Mouse (Mus musculus): ENCODE measurements around the gene Hebp1. TPM values are rescaled to one million over a fixed set of nuclear protein-coding genes. Genes with fewer than 3 reads are reported as not detected.

Gene Hebp1
- polyA plus RNA-seq (2012; rRNA removed), result 52.5 and 53.8 TPM in 2 replicates

DNA sequence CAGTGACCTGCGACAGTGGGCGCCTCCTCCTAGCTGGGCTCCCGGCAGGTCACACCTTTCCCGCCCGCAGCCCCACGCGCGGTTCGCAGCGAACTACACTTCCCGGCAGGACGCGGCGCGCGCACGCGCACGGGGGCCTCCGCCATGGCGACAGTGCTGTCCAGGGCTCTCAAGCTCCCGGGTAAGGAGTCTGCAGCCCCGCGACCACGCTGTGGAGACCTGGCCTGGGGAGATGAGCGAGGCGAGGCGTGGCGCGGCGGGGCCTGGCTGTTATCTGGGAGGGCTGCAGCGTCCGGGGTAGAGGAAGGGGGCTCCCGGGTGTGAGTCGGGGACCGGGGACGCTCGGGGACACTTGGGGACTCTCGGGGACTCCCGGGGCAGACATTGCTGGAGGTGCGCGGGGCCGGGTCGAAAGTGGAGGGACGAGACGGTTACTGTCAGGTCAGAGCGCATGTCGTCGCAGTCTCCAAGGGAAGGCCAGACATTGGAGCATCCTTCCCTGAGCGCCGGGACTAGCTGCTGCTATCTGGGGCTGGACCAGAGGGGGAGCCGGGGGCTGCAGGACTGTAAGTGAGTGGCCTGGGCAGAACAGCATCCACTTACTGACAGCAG is at the start of gene Hebp1, which contains the start of gene Fam234b:
Gene Hebp1, minus strand, starts transcription at position 102 of the 612 bp plus-strand sequence.
Gene Fam234b, plus strand, starts transcription at position 57 of the 612 bp plus-strand sequence.
- Histone ChIP-seq H3K4me1 (ENCODE audit: control insufficient read depth, insufficient read depth, insufficient read length) (peaks cover 6% of the 10 kb centered on the region), H3K27ac (ENCODE audit: insufficient read depth, low read length) (peak within 1 kb of the TSS; percentile 37; the same call in 1 of the 2 replicates), H3K36me3 (ENCODE audit: control insufficient read depth, insufficient read depth, low read length) (no peaks in the 10 kb centered on the region), H3K27me3 (ENCODE audit: control insufficient read depth, insufficient read depth, low read length) (no peaks in the 10 kb centered on the region), H3K4me3 (ENCODE audit: extremely low read depth, insufficient read depth, insufficient read length) (peak within 1 kb of the TSS; percentile 98)
- DNase-seq (ENCODE audit: low read depth in 1 of 2, low spot score in 2 of 2), result peak; percentile 18 to 79
- 2% methylated on average over 52 of the region's 52 CpGs for WGBS
- TF ChIP-seq POLR2A (IDR thresholded peaks at IDR 0.05; ENCODE audit: low read depth, low read length) (no peak), CTCF (IDR thresholded peaks at IDR 0.05; ENCODE audit: extremely low read depth, insufficient read depth, insufficient read length, insufficient replicate concordance) (no peak)

DNA sequence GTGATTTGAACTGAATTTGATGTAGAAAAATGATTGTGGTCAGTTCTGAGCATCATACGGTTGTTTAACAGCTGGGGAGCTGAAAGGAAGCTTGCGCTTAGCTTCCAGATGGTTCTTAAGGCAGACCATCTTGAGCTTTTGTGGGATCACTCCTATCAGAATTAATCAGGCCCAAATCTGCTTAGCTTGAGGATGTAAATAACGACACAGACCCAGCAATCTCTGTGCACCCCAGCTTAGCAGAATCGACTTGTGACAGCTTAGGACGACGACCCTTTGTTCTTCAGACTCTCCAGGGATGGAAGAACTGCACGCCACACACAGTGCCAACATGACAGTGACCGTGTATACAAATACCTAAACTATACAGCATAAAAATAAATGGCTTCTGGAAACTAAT is 47.8 kb upstream of the Hebp1 start:
- no peak overlapping the region for H3K27ac ChIP-seq (ENCODE audit: insufficient read depth, low read length)
- no peaks in the 10 kb centered on the region for H3K36me3 ChIP-seq (ENCODE audit: control insufficient read depth, insufficient read depth, low read length)
- H3K27me3 ChIP-seq (ENCODE audit: control insufficient read depth, insufficient read depth, low read length), result no peaks in the 10 kb centered on the region
- H3K4me1 ChIP-seq (ENCODE audit: control insufficient read depth, insufficient read depth, insufficient read length), result peaks cover 3% of the 10 kb centered on the region; the same call in 1 of the 2 replicates
- no peak overlapping the region for H3K4me3 ChIP-seq (ENCODE audit: extremely low read depth, insufficient read depth, insufficient read length)
- 84% methylated on average over 8 of the region's 8 CpGs for WGBS
- TF ChIP-seq CTCF (IDR thresholded peaks at IDR 0.05; ENCODE audit: extremely low read depth, insufficient read depth, insufficient read length, insufficient replicate concordance) (no peak), POLR2A (IDR thresholded peaks at IDR 0.05; ENCODE audit: low read depth, low read length) (no peak)
- DNase-seq (ENCODE audit: low read depth in 1 of 2, low spot score in 2 of 2), result no peak

DNA sequence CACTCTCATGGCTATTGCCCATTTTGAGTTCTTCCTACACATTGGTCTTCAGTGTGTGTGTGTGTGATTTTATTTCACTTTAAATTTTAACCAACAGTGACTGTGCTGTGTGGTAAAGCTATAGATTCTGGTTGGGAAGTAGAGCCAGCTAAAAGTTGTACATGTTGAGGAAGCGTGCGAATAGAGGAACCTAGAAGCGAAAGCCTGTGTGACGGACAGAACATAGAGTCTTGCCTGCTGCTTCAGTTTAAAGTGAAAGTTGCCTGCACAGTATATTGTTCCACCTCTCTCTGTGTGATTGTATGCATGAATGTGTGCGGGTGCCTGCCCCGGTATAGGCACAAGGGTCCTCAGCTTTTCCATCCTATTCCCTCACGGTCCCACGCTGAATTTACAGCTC is 42.5 kb upstream of the Hebp1 start:
- Histone ChIP-seq H3K27ac (ENCODE audit: insufficient read depth, low read length) (no peak overlapping the region), H3K27me3 (ENCODE audit: control insufficient read depth, insufficient read depth, low read length) (no peaks in the 10 kb centered on the region), H3K4me1 (ENCODE audit: control insufficient read depth, insufficient read depth, insufficient read length) (peaks cover 6% of the 10 kb centered on the region; the same call in 1 of the 2 replicates), H3K4me3 (ENCODE audit: extremely low read depth, insufficient read depth, insufficient read length) (no peak overlapping the region), H3K36me3 (ENCODE audit: control insufficient read depth, insufficient read depth, low read length) (no peaks in the 10 kb centered on the region)
- no peak for TF ChIP-seq CTCF (IDR thresholded peaks at IDR 0.05; ENCODE audit: extremely low read depth, insufficient read depth, insufficient read length, insufficient replicate concordance)
- no peak for TF ChIP-seq POLR2A (IDR thresholded peaks at IDR 0.05; ENCODE audit: low read depth, low read length)
- WGBS, result 40% methylated on average over 8 of the region's 8 CpGs
- no peak for DNase-seq (ENCODE audit: low read depth in 1 of 2, low spot score in 2 of 2)

DNA sequence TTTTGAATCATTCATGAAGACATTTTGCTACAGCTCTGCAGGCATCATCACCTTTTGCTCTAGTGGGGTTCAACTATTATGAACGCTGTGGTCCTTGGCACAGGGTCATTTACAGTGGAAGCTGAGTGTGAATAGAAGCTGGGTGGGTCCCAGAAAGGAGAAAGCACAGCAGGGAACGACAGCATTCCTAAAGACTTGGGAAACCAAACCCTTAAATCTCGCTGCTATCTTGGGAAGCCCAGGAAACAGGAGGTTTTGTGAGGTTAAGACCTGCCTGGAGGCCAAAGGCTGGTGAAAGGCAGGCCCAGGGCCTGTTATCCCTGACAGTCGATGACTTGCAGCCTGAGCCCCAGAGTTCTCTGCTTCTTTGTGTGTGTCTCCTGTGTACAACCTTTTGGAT is 40.4 kb upstream of the Hebp1 start:
- Histone ChIP-seq H3K4me1 (ENCODE audit: control insufficient read depth, insufficient read depth, insufficient read length) (peaks cover 6% of the 10 kb centered on the region; the same call in 1 of the 2 replicates), H3K27ac (ENCODE audit: insufficient read depth, low read length) (no peak overlapping the region), H3K36me3 (ENCODE audit: control insufficient read depth, insufficient read depth, low read length) (no peaks in the 10 kb centered on the region; the same call in 1 of the 2 replicates), H3K4me3 (ENCODE audit: extremely low read depth, insufficient read depth, insufficient read length) (no peak overlapping the region), H3K27me3 (ENCODE audit: control insufficient read depth, insufficient read depth, low read length) (no peaks in the 10 kb centered on the region)
- no peak for DNase-seq (ENCODE audit: low read depth in 1 of 2, low spot score in 2 of 2)
- TF ChIP-seq POLR2A (IDR thresholded peaks at IDR 0.05; ENCODE audit: low read depth, low read length) (no peak), CTCF (IDR thresholded peaks at IDR 0.05; ENCODE audit: extremely low read depth, insufficient read depth, insufficient read length, insufficient replicate concordance) (no peak)
- 87% methylated on average over 4 of the region's 4 CpGs for WGBS

DNA sequence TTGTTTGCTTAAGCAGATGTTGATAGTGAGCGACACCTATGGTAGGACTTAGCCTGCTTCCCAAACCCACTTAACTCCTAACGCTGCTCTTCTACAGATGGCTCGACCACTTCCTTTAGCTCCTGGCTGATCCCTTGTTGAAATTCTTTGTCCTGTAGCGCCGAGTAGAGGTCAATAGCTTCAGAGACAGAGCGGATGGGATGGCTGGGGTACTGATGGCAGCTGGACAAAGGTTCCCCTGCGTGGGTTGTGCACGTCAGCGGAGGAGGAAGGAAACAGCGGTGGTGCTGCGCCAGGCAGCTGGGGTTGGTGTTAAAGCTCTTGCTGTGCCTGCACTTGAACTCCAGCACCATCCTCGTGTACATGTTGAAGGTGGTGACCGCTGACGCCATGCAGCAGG is 39.5 kb upstream of the Hebp1 start:
- no peaks in the 10 kb centered on the region for H3K27me3 ChIP-seq (ENCODE audit: control insufficient read depth, insufficient read depth, low read length)
- H3K27ac ChIP-seq (ENCODE audit: insufficient read depth, low read length), result no peak overlapping the region
- 11% methylated on average over 14 of the region's 14 CpGs for WGBS
- no peak for TF ChIP-seq CTCF (IDR thresholded peaks at IDR 0.05; ENCODE audit: extremely low read depth, insufficient read depth, insufficient read length, insufficient replicate concordance)
- TF ChIP-seq POLR2A (IDR thresholded peaks at IDR 0.05; ENCODE audit: low read depth, low read length), result no peak
- H3K4me1 ChIP-seq (ENCODE audit: control insufficient read depth, insufficient read depth, insufficient read length), result peaks cover 6% of the 10 kb centered on the region; the same call in 1 of the 2 replicates
- no peak overlapping the region for H3K4me3 ChIP-seq (ENCODE audit: extremely low read depth, insufficient read depth, insufficient read length)
- H3K36me3 ChIP-seq (ENCODE audit: control insufficient read depth, insufficient read depth, low read length), result no peaks in the 10 kb centered on the region; the same call in 1 of the 2 replicates
- no peak for DNase-seq (ENCODE audit: low read depth in 1 of 2, low spot score in 2 of 2)

DNA sequence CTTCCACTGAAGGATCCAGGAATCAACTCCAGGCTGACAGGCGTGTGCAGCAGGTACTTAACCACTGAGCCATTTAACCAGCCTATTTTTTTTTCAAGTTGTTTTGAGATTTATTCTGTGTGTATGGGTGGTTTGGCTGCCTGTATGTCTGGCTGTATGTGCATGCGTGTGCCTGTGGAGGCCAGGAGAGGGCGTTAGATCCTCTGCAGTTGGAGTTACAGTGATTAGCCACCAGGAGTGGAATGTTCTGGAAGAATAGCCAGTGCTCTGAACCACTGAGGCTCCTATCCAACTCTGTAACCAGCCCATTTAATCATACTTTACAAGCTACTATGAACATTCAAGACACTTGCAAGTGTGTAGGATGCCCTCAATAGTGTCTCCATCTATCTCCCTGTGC is 38.8 kb upstream of the Hebp1 start:
- TF ChIP-seq CTCF (IDR thresholded peaks at IDR 0.05; ENCODE audit: extremely low read depth, insufficient read depth, insufficient read length, insufficient replicate concordance) (no peak), POLR2A (IDR thresholded peaks at IDR 0.05; ENCODE audit: low read depth, low read length) (no peak)
- no peak overlapping the region for H3K4me3 ChIP-seq (ENCODE audit: extremely low read depth, insufficient read depth, insufficient read length)
- no peak overlapping the region for H3K27ac ChIP-seq (ENCODE audit: insufficient read depth, low read length)
- H3K36me3 ChIP-seq (ENCODE audit: control insufficient read depth, insufficient read depth, low read length), result no peaks in the 10 kb centered on the region; the same call in 1 of the 2 replicates
- WGBS, result 92% methylated on average over 3 of the region's 3 CpGs
- no peak for DNase-seq (ENCODE audit: low read depth in 1 of 2, low spot score in 2 of 2)
- no peaks in the 10 kb centered on the region for H3K27me3 ChIP-seq (ENCODE audit: control insufficient read depth, insufficient read depth, low read length)
- peaks cover 6% of the 10 kb centered on the region; the same call in 1 of the 2 replicates for H3K4me1 ChIP-seq (ENCODE audit: control insufficient read depth, insufficient read depth, insufficient read length)

DNA sequence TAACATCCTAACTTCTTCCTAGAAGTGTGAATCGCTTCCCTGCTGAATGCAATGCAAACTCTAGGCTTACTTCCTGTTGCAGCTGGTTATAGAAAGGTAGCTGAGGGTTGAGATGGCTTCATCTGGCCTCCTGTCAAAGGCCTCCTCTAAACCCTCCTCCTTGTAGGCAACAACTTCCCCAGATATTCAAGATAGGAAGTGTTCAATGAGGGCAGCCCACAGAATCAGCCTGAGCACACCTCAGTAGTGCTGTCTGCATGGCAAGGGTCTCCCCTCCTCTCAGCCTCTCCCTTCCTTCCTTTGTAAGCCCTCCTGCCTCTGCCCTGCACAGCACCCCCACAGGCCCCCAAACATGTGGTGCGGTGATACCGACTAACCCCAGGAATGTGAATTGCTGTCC is 37.9 kb upstream of the Hebp1 start:
- H3K27ac ChIP-seq (ENCODE audit: insufficient read depth, low read length), result no peak overlapping the region
- H3K4me3 ChIP-seq (ENCODE audit: extremely low read depth, insufficient read depth, insufficient read length), result no peak overlapping the region
- H3K4me1 ChIP-seq (ENCODE audit: control insufficient read depth, insufficient read depth, insufficient read length), result peaks cover 5% of the 10 kb centered on the region; the same call in 1 of the 2 replicates
- no peaks in the 10 kb centered on the region; the same call in 1 of the 2 replicates for H3K36me3 ChIP-seq (ENCODE audit: control insufficient read depth, insufficient read depth, low read length)
- no peak for DNase-seq (ENCODE audit: low read depth in 1 of 2, low spot score in 2 of 2)
- no peaks in the 10 kb centered on the region for H3K27me3 ChIP-seq (ENCODE audit: control insufficient read depth, insufficient read depth, low read length)
- 64% methylated on average over 3 of the region's 3 CpGs for WGBS
- TF ChIP-seq POLR2A (IDR thresholded peaks at IDR 0.05; ENCODE audit: low read depth, low read length) (no peak), CTCF (IDR thresholded peaks at IDR 0.05; ENCODE audit: extremely low read depth, insufficient read depth, insufficient read length, insufficient replicate concordance) (no peak)

All from spleen, adult 2 months (tissue).